Mouse (Mus musculus): ENCODE results near the gene Phkg2.

DNA sequence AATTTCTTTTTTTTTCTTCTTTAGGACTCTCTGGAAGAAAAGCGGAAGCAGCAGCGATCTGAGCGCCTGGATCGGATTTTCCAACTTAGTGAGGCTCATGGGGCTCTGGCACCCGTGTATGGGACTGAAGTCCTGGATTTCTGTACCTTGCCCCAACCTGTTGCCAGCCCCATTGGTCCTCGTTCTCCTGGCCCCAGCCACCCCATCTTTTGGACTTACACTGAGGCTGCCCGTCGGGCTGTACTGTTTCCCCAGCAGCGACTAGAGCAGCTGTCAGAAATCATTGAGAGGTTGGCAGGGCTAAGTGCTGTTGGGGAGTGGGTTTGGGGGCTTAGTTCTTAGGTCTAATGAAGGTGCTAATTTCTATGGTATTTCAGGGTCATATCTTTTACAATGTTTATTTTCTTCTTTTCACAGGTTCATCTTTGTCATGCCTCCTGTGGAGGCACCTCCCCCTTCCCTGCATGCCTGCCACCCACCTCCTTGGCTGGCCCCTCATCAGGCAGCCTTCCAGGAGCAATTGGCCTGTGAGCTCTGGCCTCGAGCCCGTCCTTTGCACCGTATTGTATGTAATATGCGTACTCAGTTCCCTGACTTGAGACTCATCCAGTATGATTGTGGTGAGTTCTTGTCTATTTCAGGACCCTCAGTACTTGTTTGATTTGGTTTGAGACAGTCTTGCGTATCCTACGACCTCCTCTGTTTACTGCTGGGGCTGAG, 23.9 kb upstream of the Phkg2 start:
- TF ChIP-seq CTCF (IDR thresholded peaks at IDR 0.05; ENCODE audit: borderline replicate concordance, insufficient read depth, low read length) (no peak), POLR2A (IDR thresholded peaks at IDR 0.05; ENCODE audit: low read depth, low read length) (no peak)
